In genomic region chr11:76914366-76914765, GRCm38 (mm10) we compare ENCODE assay signal across 28 mouse cellular contexts. TPM values are rescaled to one million over a fixed set of nuclear protein-coding genes. Genes with fewer than 3 reads are reported as not detected.
DNase-seq lines count a peak whose midpoint lies in the region; ATAC-seq and TF ChIP-seq lines count a peak whose summit lies in the region.
"Had no signal": no experiment of that assay in that cellular context is flagged by ENCODE, and none has a peak within 500 bp of the region (broad histone marks: within the 10 kb centered on the region; RNA-seq: fewer than 3 reads in every experiment).

No protein-coding gene starts in this region.

- TF ChIP-seq EP300 in liver, postnatal 0 days (IDR thresholded peaks at IDR 0.05; ENCODE audit: low read depth): no peak

- ATAC-seq in liver, postnatal 0 days: peak; percentile 96
- ATAC-seq in liver, embryonic 11.5 days (replicated peaks; ENCODE audit: low FRiP score): no peak
- ATAC-seq: forebrain, embryonic 16.5 days; intestine, embryonic 16.5 days had no signal

- no peaks in the 10 kb centered on the region for H3K36me3 ChIP-seq in liver, postnatal 0 days (replicated peaks; ENCODE audit: insufficient read depth, low read length)
- H3K36me3 ChIP-seq in liver, embryonic 11.5 days (ENCODE audit: control insufficient read depth, insufficient read depth, low read length): no peaks in the 10 kb centered on the region
- H3K36me3 ChIP-seq: embryonic facial prominence, embryonic 12.5 days; hindbrain, embryonic 15.5 days; liver, embryonic 15.5 days had no signal

- peak; percentile 80 for DNase-seq in heart, adult 11 months
- no peak for DNase-seq in heart, postnatal 25 days (ENCODE audit: low spot score)
- DNase-seq in liver, postnatal 0 days: peak; percentile 52
- DNase-seq in liver, embryonic 11.5 days (ENCODE audit: low spot score): no peak
- DNase-seq in NIH3T3 (ENCODE audit: low read depth): peak; percentile 63
- peak; percentile 28 for DNase-seq in lung, postnatal 14 days
- DNase-seq in left cerebral cortex, postnatal 14 days (ENCODE audit: low spot score in 2 of 2): no peak
- no peak for DNase-seq in cerebellum, adult 9-10 months
- DNase-seq: adrenal gland, adult 8-10 months; B cell, adult 2 months; cerebellum, postnatal 10 days; heart, adult 18-20 months; heart, postnatal 4 days; kidney, postnatal 36 days; midbrain, embryonic 14.5 days; right cerebral cortex, postnatal 25 days; thymus, postnatal 14 days had no signal

- H3K27ac ChIP-seq in liver, postnatal 0 days (ENCODE audit: low read depth): peak overlapping the region; percentile 80
- no peak overlapping the region for H3K27ac ChIP-seq in liver, embryonic 11.5 days (ENCODE audit: low read depth, low read length)
- H3K27ac ChIP-seq: embryonic facial prominence, embryonic 12.5 days; hindbrain, embryonic 15.5 days; liver, embryonic 15.5 days had no signal

- no peaks in the 10 kb centered on the region for H3K9me3 ChIP-seq in liver, postnatal 0 days (ENCODE audit: low read length)
- no peaks in the 10 kb centered on the region for H3K9me3 ChIP-seq in liver, embryonic 11.5 days (ENCODE audit: control insufficient read depth, low read length)
- H3K9me3 ChIP-seq: embryonic facial prominence, embryonic 12.5 days; hindbrain, embryonic 15.5 days; liver, embryonic 15.5 days; megakaryocyte, embryonic 14.5 days had no signal

- H3K4me3 ChIP-seq in liver, postnatal 0 days (ENCODE audit: low read depth, low read length): no peak overlapping the region
- no peak overlapping the region for H3K4me3 ChIP-seq in liver, embryonic 11.5 days (ENCODE audit: low read depth, low read length)
- H3K4me3 ChIP-seq: embryonic facial prominence, embryonic 12.5 days; erythroblast, embryonic 14.5 days; hindbrain, embryonic 15.5 days; liver, embryonic 15.5 days; megakaryocyte, embryonic 14.5 days had no signal

- no peak for TF ChIP-seq CTCF in liver, postnatal 0 days (IDR thresholded peaks at IDR 0.05; ENCODE audit: low read depth)

- no peaks in the 10 kb centered on the region for H3K27me3 ChIP-seq in liver, postnatal 0 days (ENCODE audit: insufficient read depth, low read length)
- no peaks in the 10 kb centered on the region for H3K27me3 ChIP-seq in liver, embryonic 11.5 days (replicated peaks; ENCODE audit: control insufficient read depth, insufficient read depth, low read length)
- H3K27me3 ChIP-seq: embryonic facial prominence, embryonic 12.5 days; hindbrain, embryonic 15.5 days; liver, embryonic 15.5 days; megakaryocyte, embryonic 14.5 days had no signal

- 49% methylated on average over 7 of the region's 7 CpGs for WGBS in liver, postnatal 0 days (ENCODE audit: insufficient replicate concordance)
- WGBS in liver, embryonic 11.5 days: 62% methylated on average over 7 of the region's 7 CpGs

- H3K4me2 ChIP-seq in liver, postnatal 0 days (ENCODE audit: low read depth, low read length): 0 out of 2 replicates have a peak overlapping the region, but pooled peaks have one; percentile 18
- no peak overlapping the region for H3K4me2 ChIP-seq in liver, embryonic 11.5 days
- H3K4me2 ChIP-seq: embryonic facial prominence, embryonic 12.5 days; hindbrain, embryonic 15.5 days; liver, embryonic 15.5 days had no signal

- no peak overlapping the region for H3K9ac ChIP-seq in liver, postnatal 0 days (replicated peaks)
- no peak overlapping the region for H3K9ac ChIP-seq in liver, embryonic 11.5 days (ENCODE audit: low read depth, low read length)
- H3K9ac ChIP-seq: embryonic facial prominence, embryonic 12.5 days; hindbrain, embryonic 15.5 days; liver, embryonic 15.5 days had no signal

- intact Hi-C loops in heart, postnatal 25 days (cut with DNase I): no loop called here
- intact Hi-C loops in left cerebral cortex, postnatal 14 days (cut with DNase I): no loop called here

- H3K4me1 ChIP-seq in liver, postnatal 0 days (ENCODE audit: insufficient read depth): peaks cover 17% of the 10 kb centered on the region; the same call in 1 of the 2 replicates
- peaks cover 7% of the 10 kb centered on the region; the same call in 1 of the 2 replicates for H3K4me1 ChIP-seq in liver, embryonic 11.5 days (replicated peaks; ENCODE audit: control insufficient read depth, insufficient read depth, low read length)

RNA-seq across cellular contexts. Expression of gene Blmh, which starts 10.2 kb away (rescaled TPM):
- total RNA-seq in heart, postnatal 25 days (2021): 10 to 100 TPM; 36.8 to 41.5 TPM
- polyA plus RNA-seq in liver, postnatal 0 days (2015; fragmentation: Nextera tagmentation; extraction: Ambion mirVana): 34.2 and 34.6 TPM in 2 replicates
- 107 and 116 TPM in 2 replicates for polyA plus RNA-seq in liver, embryonic 11.5 days (2014; fragmentation: Nextera tagmentation; extraction: Ambion mirVana)
- total RNA-seq in left cerebral cortex, postnatal 14 days (2021): 10 to 100 TPM; 71.9 to 79.7 TPM

RNA-seq across cellular contexts. Expression of gene Tmigd1, which starts 12.4 kb away (rescaled TPM):
- total RNA-seq in heart, postnatal 25 days (2021): under 1 TPM; 0.45 to 0.47 TPM
- polyA plus RNA-seq in liver, postnatal 0 days (2015; fragmentation: Nextera tagmentation; extraction: Ambion mirVana): 0.11 TPM in 1 of 2 replicates, not detected in the other
- polyA plus RNA-seq in liver, embryonic 11.5 days (2014; fragmentation: Nextera tagmentation; extraction: Ambion mirVana): not detected in 2 replicates
- not detected for total RNA-seq in left cerebral cortex, postnatal 14 days (2021)
- total RNA-seq: left cerebral cortex, adult 8-10 months had no signal
- polyA plus RNA-seq: embryonic facial prominence, embryonic 12.5 days; erythroblast, embryonic 14.5 days; forebrain, embryonic 16.5 days; heart, embryonic 14.5 days; hindbrain, embryonic 15.5 days; limb, embryonic 11.5 days; liver, embryonic 15.5 days; neural tube, embryonic 14.5 days had no signal

Comparison
In these comparisons a context has a peak if more than half of its experiments do, and no peak if none do; other contexts are left out.
1. DNase-seq: peak in heart, adult 11 months (single experiment), liver, postnatal 0 days (single experiment), NIH3T3 (single experiment) and lung, postnatal 14 days (single experiment); none in heart, postnatal 25 days (single experiment), liver, embryonic 11.5 days (single experiment), left cerebral cortex, postnatal 14 days (0 of 2) and cerebellum, adult 9-10 months (single experiment).